Mouse (Mus musculus): ENCODE data around the gene C130026I21Rik. TPM values are rescaled to one million over a fixed set of nuclear protein-coding genes. Genes with fewer than 3 reads are reported as not detected.
"Not testable (repeated sequence)": the region's sequence is repeated elsewhere in the genome, so short reads cannot be mapped to it uniquely, and the experiment has no call there.

Gene C130026I21Rik
- polyA plus RNA-seq, 1 experiment from 2014 or later: 0.09 TPM

DNA sequence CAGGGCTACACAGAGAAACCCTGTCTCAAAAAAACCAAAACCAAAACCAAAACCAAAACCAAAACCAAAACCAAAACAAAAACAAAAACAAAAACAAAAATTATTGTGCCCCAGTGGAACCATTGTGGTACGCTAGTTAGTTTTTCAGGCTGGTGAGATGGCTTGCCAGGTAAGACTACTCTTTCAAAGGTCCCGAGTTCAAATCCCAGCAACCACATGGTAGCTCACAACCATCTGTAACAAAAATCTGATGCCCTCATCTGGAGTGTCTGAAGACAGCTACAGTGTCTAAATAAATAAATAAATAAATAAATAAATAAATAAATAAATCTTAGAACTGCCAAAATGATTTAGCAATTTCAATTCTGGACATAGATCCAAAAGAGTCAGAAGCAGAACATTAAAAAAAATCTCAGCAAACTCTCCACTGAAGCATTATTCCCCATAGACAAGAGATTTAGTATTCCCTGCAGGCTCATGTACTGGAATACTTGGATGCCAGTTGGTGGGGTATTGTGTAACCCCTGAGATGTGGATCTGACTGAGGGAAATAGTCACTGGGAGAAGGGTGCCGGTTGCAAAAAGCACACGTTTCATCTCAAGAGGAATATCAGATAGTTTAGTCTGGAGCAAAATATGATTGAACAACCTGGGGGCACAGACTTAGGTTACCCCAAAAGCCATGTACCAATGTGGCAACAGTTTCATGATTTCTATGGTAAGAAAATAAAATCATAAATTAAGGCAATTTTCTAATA is 31.2 kb downstream of the C130026I21Rik start:
- H3K4me3 ChIP-seq (replicated peaks); H3K4me1 ChIP-seq; H3K36me3 ChIP-seq; H3K27ac ChIP-seq (replicated peaks); H3K27me3 ChIP-seq; H3K9ac ChIP-seq; H3K4me2 ChIP-seq (replicated peaks); ATAC-seq (ENCODE audit: insufficient number of reproducible peaks, low FRiP score, low TSS enrichment, low read depth): not testable (repeated sequence)
- WGBS: 69% methylated on average over 4 of the region's 4 CpGs
- H3K9me3 ChIP-seq (replicated peaks): peaks cover 18% of the 10 kb centered on the region; the same call in 1 of the 2 replicates

DNA sequence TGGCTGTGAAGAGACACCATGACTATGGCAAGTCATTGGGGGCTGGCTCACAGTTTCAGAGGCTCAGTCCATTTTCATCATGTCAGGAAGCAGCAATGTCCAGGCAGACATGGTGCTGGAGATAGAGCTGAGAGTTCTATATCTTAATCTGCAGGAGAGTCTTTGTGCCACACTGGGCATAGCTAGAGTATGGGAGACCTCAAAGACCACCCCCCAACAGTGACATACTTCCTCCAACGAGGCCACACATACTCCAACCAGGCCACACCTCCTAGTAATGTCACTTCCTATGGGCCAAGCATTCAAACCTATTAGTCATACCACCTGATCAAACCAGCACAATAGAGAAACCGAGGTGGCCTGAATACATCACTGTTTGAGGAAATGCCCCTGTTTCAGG is 63.8 kb downstream of the C130026I21Rik start:
- H3K4me2 ChIP-seq (replicated peaks); H3K4me1 ChIP-seq; H3K9me3 ChIP-seq (replicated peaks); H3K27me3 ChIP-seq; H3K36me3 ChIP-seq; H3K9ac ChIP-seq; H3K27ac ChIP-seq (replicated peaks); H3K4me3 ChIP-seq (replicated peaks); ATAC-seq (ENCODE audit: insufficient number of reproducible peaks, low FRiP score, low TSS enrichment, low read depth): not testable (repeated sequence)
- 36% methylated on average over 1 of the region's 2 CpGs for WGBS

DNA sequence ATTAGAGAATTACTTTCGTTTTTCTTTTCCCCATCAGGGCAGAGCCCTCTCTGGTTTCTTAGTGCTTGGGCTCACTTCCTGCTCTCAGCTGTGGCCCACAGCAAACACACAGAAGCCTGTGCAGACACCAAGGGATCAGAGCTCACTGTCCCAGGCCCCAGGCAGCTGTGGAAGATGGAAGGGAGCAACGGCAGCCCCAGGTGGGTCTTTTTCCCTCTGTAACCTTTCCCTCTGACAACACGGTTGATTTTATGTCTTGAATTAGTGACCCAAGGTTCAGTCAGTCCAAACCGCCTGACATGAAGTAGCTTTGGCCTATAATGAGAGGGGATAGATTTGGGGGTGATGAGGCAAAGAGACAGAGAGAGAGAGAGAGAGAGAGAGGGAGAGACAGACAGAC is 70.8 kb downstream of the C130026I21Rik start:
- not testable (repeated sequence) for H3K36me3 ChIP-seq; H3K4me1 ChIP-seq; ATAC-seq (ENCODE audit: insufficient number of reproducible peaks, low FRiP score, low TSS enrichment, low read depth); H3K27ac ChIP-seq (replicated peaks); H3K9ac ChIP-seq; H3K9me3 ChIP-seq (replicated peaks); H3K4me2 ChIP-seq (replicated peaks); H3K27me3 ChIP-seq; H3K4me3 ChIP-seq (replicated peaks)
- WGBS: 84% methylated on average over 3 of the region's 4 CpGs

DNA sequence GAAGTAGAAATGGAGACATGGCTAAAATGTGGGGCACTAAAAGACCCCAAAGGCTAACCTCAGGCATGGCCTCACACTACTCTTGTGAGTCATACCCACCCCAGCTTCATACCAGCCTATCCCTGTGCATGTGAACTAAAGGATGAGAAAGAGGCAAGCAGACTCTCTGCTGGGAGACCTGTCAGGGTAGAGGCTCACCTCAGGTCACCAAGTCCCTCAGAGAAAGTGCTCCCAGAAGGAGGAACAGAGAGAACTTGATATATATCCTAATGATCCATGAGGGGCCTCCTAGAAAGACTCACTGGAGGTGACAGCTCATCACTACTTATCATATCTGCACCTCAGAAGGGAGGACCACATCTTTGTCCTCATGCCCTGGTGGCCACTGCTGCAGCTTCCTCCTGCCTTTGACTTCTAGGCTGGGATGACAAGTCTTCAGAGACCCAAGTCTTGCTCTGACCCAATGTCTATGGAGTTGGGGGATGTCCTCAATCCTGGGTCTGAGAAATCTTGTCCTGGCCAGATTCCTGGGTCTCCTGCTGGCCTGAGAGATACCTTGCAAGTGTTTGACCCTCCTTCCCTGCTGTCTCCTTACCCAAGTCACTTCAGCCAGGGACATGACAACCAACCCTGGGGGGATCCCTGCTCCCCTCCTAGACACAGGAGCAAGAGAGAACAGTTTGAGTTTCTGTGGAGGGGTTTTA is 71.6 kb downstream of the C130026I21Rik start:
- not testable (repeated sequence) for H3K4me2 ChIP-seq (replicated peaks); ATAC-seq (ENCODE audit: insufficient number of reproducible peaks, low FRiP score, low TSS enrichment, low read depth); H3K9ac ChIP-seq; H3K4me1 ChIP-seq; H3K27ac ChIP-seq (replicated peaks); H3K9me3 ChIP-seq (replicated peaks); H3K4me3 ChIP-seq (replicated peaks); H3K36me3 ChIP-seq; H3K27me3 ChIP-seq

DNA sequence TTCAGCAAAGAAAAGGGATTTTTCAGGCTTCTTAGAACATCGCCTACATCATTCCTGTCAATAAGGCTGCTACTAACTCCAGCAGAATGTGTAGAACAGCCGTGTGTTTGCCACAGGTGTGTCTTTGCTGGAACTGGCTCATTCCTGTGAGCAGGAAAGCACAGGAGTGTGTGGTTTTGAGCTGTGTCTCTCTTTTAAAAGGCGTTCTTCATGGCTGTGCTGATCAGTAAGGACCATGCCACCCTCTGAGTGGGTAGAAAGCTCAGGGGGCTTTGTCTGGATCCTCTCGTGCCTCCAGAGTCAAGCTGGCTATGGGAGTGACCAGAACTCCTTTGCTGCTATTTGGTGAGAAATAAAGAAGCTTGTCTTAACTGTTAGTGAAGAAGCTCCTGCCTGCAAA is 73.6 kb downstream of the C130026I21Rik start:
- H3K9me3 ChIP-seq (replicated peaks); H3K9ac ChIP-seq; H3K27me3 ChIP-seq; ATAC-seq (ENCODE audit: insufficient number of reproducible peaks, low FRiP score, low TSS enrichment, low read depth); H3K4me2 ChIP-seq (replicated peaks); H3K4me1 ChIP-seq; H3K4me3 ChIP-seq (replicated peaks); H3K27ac ChIP-seq (replicated peaks); H3K36me3 ChIP-seq: not testable (repeated sequence)
- 54% methylated on average over 4 of the region's 4 CpGs for WGBS

DNA sequence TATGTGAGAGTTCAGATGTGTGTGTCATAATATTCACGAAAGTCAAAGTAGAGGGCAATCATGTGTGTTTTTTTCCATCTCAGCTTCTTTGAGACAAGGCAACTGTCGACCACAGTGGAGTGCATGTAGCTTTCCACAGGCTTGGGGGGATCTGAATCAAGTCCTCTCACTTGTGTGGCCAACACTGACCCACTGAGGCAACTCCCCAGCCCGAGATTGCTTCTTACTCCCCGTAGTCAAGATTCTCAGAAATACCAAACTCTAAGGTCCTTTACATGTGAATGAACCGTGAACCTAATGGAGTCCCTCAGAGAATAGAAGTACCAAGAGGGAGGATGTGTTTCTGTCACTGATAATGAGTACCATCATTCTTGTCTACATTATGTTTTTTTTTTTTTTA is 76.6 kb downstream of the C130026I21Rik start:
- ATAC-seq (ENCODE audit: insufficient number of reproducible peaks, low FRiP score, low TSS enrichment, low read depth); H3K36me3 ChIP-seq; H3K9ac ChIP-seq; H3K9me3 ChIP-seq (replicated peaks); H3K4me2 ChIP-seq (replicated peaks); H3K27ac ChIP-seq (replicated peaks); H3K4me3 ChIP-seq (replicated peaks); H3K4me1 ChIP-seq; H3K27me3 ChIP-seq: not testable (repeated sequence)
- 72% methylated on average over 5 of the region's 5 CpGs for WGBS

DNA sequence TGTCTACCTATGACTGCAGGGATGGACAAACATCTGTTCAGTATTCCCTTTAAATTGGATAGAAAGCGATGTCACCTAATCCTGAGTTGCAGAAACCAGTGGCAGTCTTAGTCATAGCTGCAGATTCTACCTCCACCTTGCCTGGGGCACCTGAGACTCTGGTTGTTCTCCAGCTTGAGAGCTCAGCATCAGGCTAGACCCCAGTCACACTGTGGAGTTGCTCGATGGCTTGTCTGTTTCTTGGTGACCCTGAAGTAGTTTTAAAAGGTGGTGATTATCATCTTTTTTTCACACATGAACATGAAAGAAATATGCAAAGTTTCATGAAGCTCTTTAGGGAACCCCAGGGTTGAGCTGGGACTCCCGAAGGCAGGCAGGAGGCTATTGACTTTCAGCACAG is 88.4 kb downstream of the C130026I21Rik start:
- H3K9me3 ChIP-seq (replicated peaks); H3K9ac ChIP-seq; H3K4me3 ChIP-seq (replicated peaks); H3K27me3 ChIP-seq; H3K27ac ChIP-seq (replicated peaks); ATAC-seq (ENCODE audit: insufficient number of reproducible peaks, low FRiP score, low TSS enrichment, low read depth); H3K4me2 ChIP-seq (replicated peaks); H3K4me1 ChIP-seq; H3K36me3 ChIP-seq: not testable (repeated sequence)
- WGBS: 92% methylated on average over 2 of the region's 3 CpGs

DNA sequence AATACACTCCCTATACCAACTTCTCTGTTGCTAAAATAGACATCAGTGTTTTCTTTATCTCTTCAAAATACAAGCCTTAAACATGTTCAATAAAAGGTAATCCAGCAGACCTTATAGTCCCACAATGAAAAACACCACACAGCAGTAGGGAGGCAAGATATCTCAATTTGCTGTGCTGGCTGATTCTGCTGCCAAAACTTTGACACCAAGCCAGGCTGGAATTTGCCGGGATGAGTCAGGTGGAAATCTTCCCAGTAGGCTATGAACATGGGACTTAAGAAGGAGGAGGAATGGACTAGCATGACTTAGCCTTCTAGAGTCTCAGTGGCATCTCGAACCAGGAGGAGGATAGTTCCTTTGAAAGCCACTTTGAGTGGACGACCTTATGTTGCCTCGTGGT is 91.4 kb downstream of the C130026I21Rik start:
- WGBS: 74% methylated on average over 4 of the region's 4 CpGs
- H3K4me1 ChIP-seq; H3K36me3 ChIP-seq; H3K27me3 ChIP-seq; H3K4me3 ChIP-seq (replicated peaks); ATAC-seq (ENCODE audit: insufficient number of reproducible peaks, low FRiP score, low TSS enrichment, low read depth); H3K9ac ChIP-seq; H3K27ac ChIP-seq (replicated peaks); H3K4me2 ChIP-seq (replicated peaks); H3K9me3 ChIP-seq (replicated peaks): not testable (repeated sequence)

DNA sequence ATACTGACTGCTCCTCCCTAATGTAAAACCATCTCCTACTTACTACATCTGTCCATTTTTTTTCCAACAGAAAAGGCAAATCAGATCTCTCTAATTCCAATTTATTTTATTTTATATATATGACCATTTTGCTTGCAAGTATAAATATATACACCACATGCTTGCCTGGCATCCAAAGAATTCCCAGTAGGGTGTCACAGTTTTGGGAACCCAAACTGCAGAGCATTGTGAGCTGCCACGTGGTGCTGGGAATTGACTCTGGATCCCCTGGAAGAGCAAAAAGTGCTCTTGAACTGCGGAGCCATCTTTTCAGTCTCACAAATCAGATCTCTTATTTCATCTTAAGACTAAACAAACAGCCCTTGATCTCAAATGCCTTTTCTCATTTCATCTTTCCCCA is 107.5 kb downstream of the C130026I21Rik start:
- H3K27ac ChIP-seq (replicated peaks); H3K27me3 ChIP-seq; H3K4me2 ChIP-seq (replicated peaks); H3K9me3 ChIP-seq (replicated peaks); H3K4me1 ChIP-seq; ATAC-seq (ENCODE audit: insufficient number of reproducible peaks, low FRiP score, low TSS enrichment, low read depth); H3K9ac ChIP-seq; H3K4me3 ChIP-seq (replicated peaks); H3K36me3 ChIP-seq: not testable (repeated sequence)
- WGBS: 54% methylated on average over 2 of the region's 2 CpGs

DNA sequence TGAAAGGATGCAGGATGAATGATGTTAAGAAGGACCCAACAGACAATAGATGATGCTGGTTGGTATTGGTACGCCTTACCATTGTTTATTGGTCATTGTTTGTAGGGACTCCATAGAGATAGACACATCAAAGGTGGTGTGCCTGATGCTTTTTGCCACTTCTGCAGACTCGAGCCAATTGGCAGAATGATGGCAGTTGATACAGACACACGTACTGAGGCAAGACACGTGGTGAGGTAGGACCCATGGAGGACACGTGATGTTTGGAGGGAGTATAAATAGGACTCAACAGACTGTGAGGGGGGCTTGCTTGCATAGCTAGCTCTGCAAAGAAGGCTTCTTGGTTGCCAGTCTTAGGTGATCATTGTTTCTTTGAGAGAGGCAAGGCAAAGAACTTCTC is 115.2 kb downstream of the C130026I21Rik start:
- not testable (repeated sequence) for H3K27me3 ChIP-seq; H3K4me1 ChIP-seq; H3K9me3 ChIP-seq (replicated peaks); H3K36me3 ChIP-seq; H3K4me3 ChIP-seq (replicated peaks); H3K9ac ChIP-seq; ATAC-seq (ENCODE audit: insufficient number of reproducible peaks, low FRiP score, low TSS enrichment, low read depth); H3K27ac ChIP-seq (replicated peaks); H3K4me2 ChIP-seq (replicated peaks)
- 76% methylated on average over 4 of the region's 5 CpGs for WGBS

DNA sequence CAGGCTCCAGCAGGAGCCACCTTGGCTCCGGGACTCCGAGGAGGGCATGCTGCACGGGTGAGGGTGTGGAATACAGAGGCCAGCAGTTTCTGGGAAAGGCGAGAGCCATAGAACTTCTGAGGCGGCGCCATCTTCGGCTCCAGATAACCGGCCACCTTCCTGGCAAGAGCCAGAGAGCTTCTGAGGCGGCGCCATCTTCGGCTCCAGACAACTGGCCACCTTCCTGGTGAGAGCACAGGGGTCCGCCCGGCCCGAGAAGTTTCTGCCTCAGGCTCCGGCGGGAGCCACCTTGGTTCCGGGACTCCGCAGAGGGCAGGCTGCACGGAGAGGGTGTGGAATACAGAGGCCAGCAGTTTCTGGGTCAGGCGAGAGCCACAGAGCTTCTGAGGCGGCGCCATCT is 136.7 kb downstream of the C130026I21Rik start:
- WGBS: 87% methylated on average over 19 of the region's 22 CpGs
- not testable (repeated sequence) for ATAC-seq (ENCODE audit: insufficient number of reproducible peaks, low FRiP score, low TSS enrichment, low read depth); H3K9me3 ChIP-seq (replicated peaks); H3K36me3 ChIP-seq; H3K4me2 ChIP-seq (replicated peaks); H3K4me3 ChIP-seq (replicated peaks); H3K27ac ChIP-seq (replicated peaks); H3K27me3 ChIP-seq; H3K4me1 ChIP-seq; H3K9ac ChIP-seq

DNA sequence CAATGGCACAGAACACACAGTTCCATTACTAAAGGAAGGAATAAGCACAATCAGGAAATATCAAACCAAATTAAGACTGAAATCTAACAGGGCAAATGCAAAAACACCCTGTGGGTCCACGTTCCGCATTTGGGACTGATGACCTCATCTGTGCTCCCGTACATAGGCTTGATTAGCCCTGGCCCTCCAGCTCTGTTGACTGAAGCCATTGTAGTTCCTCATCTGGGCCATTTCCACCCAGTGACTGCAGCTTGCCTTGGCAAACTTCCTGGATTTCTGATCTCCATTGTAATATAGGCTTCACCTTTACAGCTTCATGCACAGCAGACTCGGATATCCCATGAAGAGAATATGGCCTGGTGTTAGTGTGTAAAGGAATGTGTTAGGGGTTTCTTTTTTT is 148.5 kb downstream of the C130026I21Rik start:
- not testable (repeated sequence) for H3K27ac ChIP-seq (replicated peaks); H3K36me3 ChIP-seq; ATAC-seq (ENCODE audit: insufficient number of reproducible peaks, low FRiP score, low TSS enrichment, low read depth); H3K27me3 ChIP-seq; H3K9ac ChIP-seq; H3K4me2 ChIP-seq (replicated peaks); H3K9me3 ChIP-seq (replicated peaks); H3K4me3 ChIP-seq (replicated peaks); H3K4me1 ChIP-seq
- 80% methylated on average over 4 of the region's 4 CpGs for WGBS
